ENCODE assay signal across 7 mouse cellular contexts in the genomic region with DNA sequence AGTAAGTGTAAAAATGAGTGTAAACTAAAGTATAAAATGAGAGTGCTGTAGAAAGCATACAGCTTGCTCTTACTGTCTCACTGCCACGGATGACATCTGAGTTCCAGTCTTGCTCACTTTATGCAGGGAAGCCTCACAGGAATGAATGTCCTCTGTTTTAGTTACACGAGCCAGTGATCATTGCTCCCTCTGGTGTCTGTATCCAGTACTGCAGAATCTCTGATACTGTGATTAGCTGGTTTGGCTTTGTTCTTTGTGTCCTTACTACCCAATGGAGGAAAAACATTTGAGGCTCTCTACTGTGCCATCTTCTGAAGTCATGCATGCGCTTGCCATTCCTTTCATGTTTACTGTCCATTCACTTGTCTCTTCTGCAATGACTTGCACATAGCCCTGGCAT.
DNase-seq lines count a peak whose midpoint lies in the region; TF ChIP-seq lines count a peak whose summit lies in the region.

No protein-coding gene starts in this region.

- no peaks in the 10 kb centered on the region for H3K27me3 ChIP-seq in E14TG2a.4 (ENCODE audit: insufficient read depth, low read length)

- no peaks in the 10 kb centered on the region for H3K36me3 ChIP-seq in E14TG2a.4 (ENCODE audit: insufficient read depth, low read length)

- H3K4me1 ChIP-seq in E14TG2a.4 (replicated peaks; ENCODE audit: low read depth, low read length) = peaks cover 44% of the 10 kb centered on the region

- H3K9me3 ChIP-seq in E14TG2a.4 (ENCODE audit: low read length) = no peaks in the 10 kb centered on the region

- DNase-seq in T-cell, adult 2 months (ENCODE audit: low spot score) = peak; percentile 34
- peak; percentile 38 to 79 for DNase-seq in cerebellum, postnatal 25 days
- peak; percentile 27 to 45 for DNase-seq in gastrocnemius, postnatal 4 days (ENCODE audit: low spot score in 2 of 2)
- DNase-seq in layer of hippocampus, adult 18-20 months (ENCODE audit: low spot score in 2 of 2) = peak; percentile 35 to 95
- DNase-seq in lung, postnatal 14 days = peak; percentile 81
- DNase-seq in right cerebral cortex, postnatal 10 days (ENCODE audit: low spot score in 2 of 2) = peak; percentile 58 to 76

- H3K4me3 ChIP-seq in E14TG2a.4 (replicated peaks; ENCODE audit: low read length) = no peak overlapping the region

- peak; percentile 86 for TF ChIP-seq CTCF in E14TG2a.4 (conservative IDR thresholded peaks at IDR 0.05; ENCODE audit: low read length)
